Comparison of ENCODE assay signal across 24 mouse cellular contexts in the genomic region with DNA sequence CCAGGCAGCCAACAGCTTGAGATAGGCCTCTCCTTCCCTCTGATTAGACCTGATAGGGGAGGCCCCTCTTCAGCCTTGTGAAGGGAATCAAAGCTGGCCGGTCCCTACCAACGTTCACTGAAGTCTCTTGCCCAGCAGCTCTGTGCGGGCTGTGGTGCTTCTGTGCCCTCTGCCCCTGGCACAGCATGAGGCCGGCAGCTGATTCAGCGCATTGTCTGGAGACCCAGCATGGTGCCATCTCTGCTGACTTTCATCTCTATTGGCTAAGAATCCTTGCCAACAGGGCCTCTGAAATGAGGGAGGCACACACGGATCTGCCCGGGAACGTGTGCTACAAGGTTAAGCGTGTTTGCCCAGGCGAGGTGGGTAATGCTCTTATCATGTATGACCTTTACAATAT. TPM values are rescaled to one million over a fixed set of nuclear protein-coding genes. Genes with fewer than 3 reads are reported as not detected.
A peak's percentile ranks its signal among the peaks of the same experiment; 100 is the strongest.
DNase-seq lines count a peak whose midpoint lies in the region; ATAC-seq and TF ChIP-seq lines count a peak whose summit lies in the region.
"Had no signal": no experiment of that assay in that cellular context is flagged by ENCODE, and none has a peak within 500 bp of the region (broad histone marks: within the 10 kb centered on the region; RNA-seq: fewer than 3 reads in every experiment).

No protein-coding gene starts in this region.

- H3K27me3 ChIP-seq in forebrain, embryonic 13.5 days: no peaks in the 10 kb centered on the region
- H3K27me3 ChIP-seq in forebrain, embryonic 14.5 days (replicated peaks; ENCODE audit: control insufficient read depth, insufficient read depth, low read length): no peaks in the 10 kb centered on the region
- 0 out of 2 replicates have a peak, but pooled peaks cover 11% of the 10 kb centered on the region for H3K27me3 ChIP-seq in midbrain, embryonic 10.5 days (ENCODE audit: low read depth, poor library complexity, severe bottlenecking)
- H3K27me3 ChIP-seq in midbrain, embryonic 15.5 days (replicated peaks): no peaks in the 10 kb centered on the region
- H3K27me3 ChIP-seq: embryonic facial prominence, embryonic 15.5 days; forebrain, embryonic 12.5 days; heart, embryonic 13.5 days; hindbrain, embryonic 15.5 days; Patski had no signal

- H3K9ac ChIP-seq in forebrain, embryonic 13.5 days: 0 out of 2 replicates have a peak overlapping the region, but pooled peaks have one; percentile 4
- H3K9ac ChIP-seq in forebrain, embryonic 14.5 days (ENCODE audit: low read length): no peak overlapping the region
- H3K9ac ChIP-seq in midbrain, embryonic 15.5 days: no peak overlapping the region
- H3K9ac ChIP-seq: embryonic facial prominence, embryonic 15.5 days; forebrain, embryonic 12.5 days; heart, embryonic 13.5 days; hindbrain, embryonic 15.5 days had no signal

- H3K27ac ChIP-seq in forebrain, embryonic 13.5 days: no peak overlapping the region
- H3K27ac ChIP-seq in forebrain, embryonic 14.5 days (ENCODE audit: low read depth, low read length): no peak overlapping the region
- H3K27ac ChIP-seq in midbrain, embryonic 10.5 days (replicated peaks): peak overlapping the region; percentile 34
- H3K27ac ChIP-seq in midbrain, embryonic 15.5 days: no peak overlapping the region
- H3K27ac ChIP-seq: embryonic facial prominence, embryonic 15.5 days; forebrain, embryonic 12.5 days; heart, embryonic 13.5 days; hindbrain, embryonic 15.5 days had no signal

- H3K4me2 ChIP-seq in forebrain, embryonic 13.5 days: no peak overlapping the region
- H3K4me2 ChIP-seq in forebrain, embryonic 14.5 days (ENCODE audit: low read length): no peak overlapping the region
- H3K4me2 ChIP-seq in midbrain, embryonic 15.5 days: no peak overlapping the region
- H3K4me2 ChIP-seq: embryonic facial prominence, embryonic 15.5 days; forebrain, embryonic 12.5 days; heart, embryonic 13.5 days; hindbrain, embryonic 15.5 days had no signal

- H3K4me3 ChIP-seq in forebrain, embryonic 13.5 days: no peak overlapping the region
- no peak overlapping the region for H3K4me3 ChIP-seq in forebrain, embryonic 14.5 days (ENCODE audit: low read depth, low read length)
- no peak overlapping the region for H3K4me3 ChIP-seq in midbrain, embryonic 10.5 days
- no peak overlapping the region for H3K4me3 ChIP-seq in midbrain, embryonic 15.5 days
- H3K4me3 ChIP-seq: embryonic facial prominence, embryonic 15.5 days; erythroblast, embryonic 14.5 days; forebrain, embryonic 12.5 days; heart, embryonic 13.5 days; hindbrain, embryonic 15.5 days had no signal

- no peak for TF ChIP-seq CTCF in brain, embryonic 14.5 days (IDR thresholded peaks at IDR 0.05; ENCODE audit: borderline replicate concordance, extremely low read depth, insufficient read depth, insufficient read length)

- H3K4me1 ChIP-seq in forebrain, embryonic 13.5 days: peaks cover 43% of the 10 kb centered on the region
- peaks cover 22% of the 10 kb centered on the region for H3K4me1 ChIP-seq in forebrain, embryonic 14.5 days (ENCODE audit: control insufficient read depth, insufficient read depth, low read length)
- H3K4me1 ChIP-seq in midbrain, embryonic 10.5 days: peaks cover 48% of the 10 kb centered on the region
- peaks cover 27% of the 10 kb centered on the region for H3K4me1 ChIP-seq in midbrain, embryonic 15.5 days

- no peak for ATAC-seq in forebrain, embryonic 13.5 days
- no peak for ATAC-seq in forebrain, embryonic 14.5 days
- no peak for ATAC-seq in midbrain, embryonic 15.5 days (replicated peaks)
- ATAC-seq: Patski had no signal

- no peaks in the 10 kb centered on the region for H3K36me3 ChIP-seq in forebrain, embryonic 13.5 days (ENCODE audit: poor library complexity, severe bottlenecking)
- no peaks in the 10 kb centered on the region for H3K36me3 ChIP-seq in forebrain, embryonic 14.5 days (ENCODE audit: control insufficient read depth, insufficient read depth, low read length)
- no peaks in the 10 kb centered on the region for H3K36me3 ChIP-seq in midbrain, embryonic 10.5 days
- no peaks in the 10 kb centered on the region for H3K36me3 ChIP-seq in midbrain, embryonic 15.5 days (replicated peaks)
- H3K36me3 ChIP-seq: embryonic facial prominence, embryonic 15.5 days; forebrain, embryonic 12.5 days; heart, embryonic 13.5 days; hindbrain, embryonic 15.5 days had no signal

- no peak for DNase-seq in forebrain, embryonic 14.5 days (ENCODE audit: low spot score)
- DNase-seq in midbrain, embryonic 10.5 days (ENCODE audit: low spot score): peak; percentile 34
- DNase-seq in brain, embryonic 14.5 days (ENCODE audit: low read depth): peak; percentile 58
- DNase-seq in retina, embryonic 14.5 days (ENCODE audit: low spot score): peak; percentile 37
- DNase-seq in cerebellum, postnatal 14 days: no peak
- no peak for DNase-seq in frontal cortex, adult 2 months (ENCODE audit: extremely low spot score in 1 of 2, low spot score in 1 of 2)
- DNase-seq: adrenal gland, adult 2 months; adrenal gland, postnatal 25 days; cerebellum, adult 2 months; cerebellum, postnatal 10 days; embryo, embryonic 11 days; gastrocnemius, postnatal 36 days; heart, adult 11 months; heart, postnatal 36 days had no signal

- no peaks in the 10 kb centered on the region for H3K9me3 ChIP-seq in forebrain, embryonic 13.5 days (replicated peaks)
- no peaks in the 10 kb centered on the region for H3K9me3 ChIP-seq in forebrain, embryonic 14.5 days (replicated peaks; ENCODE audit: control insufficient read depth, low read length)
- no peaks in the 10 kb centered on the region for H3K9me3 ChIP-seq in midbrain, embryonic 10.5 days (replicated peaks)
- H3K9me3 ChIP-seq in midbrain, embryonic 15.5 days: no peaks in the 10 kb centered on the region
- H3K9me3 ChIP-seq: embryonic facial prominence, embryonic 15.5 days; forebrain, embryonic 12.5 days; heart, embryonic 13.5 days; hindbrain, embryonic 15.5 days had no signal

- TF ChIP-seq POLR2A in brain, embryonic 14.5 days (IDR thresholded peaks at IDR 0.05; ENCODE audit: borderline replicate concordance, extremely low read depth, insufficient read depth, insufficient read length, poor library complexity, severe bottlenecking): no peak

- WGBS in forebrain, embryonic 13.5 days: 26% methylated on average over 10 of the region's 10 CpGs
- 15% methylated on average over 10 of the region's 10 CpGs for WGBS in forebrain, embryonic 14.5 days
- WGBS in midbrain, embryonic 10.5 days: 33% methylated on average over 10 of the region's 10 CpGs
- 29% methylated on average over 10 of the region's 10 CpGs for WGBS in midbrain, embryonic 15.5 days

RNA-seq across cellular contexts. Expression of a gene that starts 48.2 kb away (rescaled TPM):
- 0.08 TPM in 1 of 2 replicates, not detected in the other for polyA plus RNA-seq in forebrain, embryonic 13.5 days (2015; fragmentation: Nextera tagmentation; extraction: Ambion mirVana)
- 0.09 and 0.11 TPM in 2 replicates for polyA plus RNA-seq in forebrain, embryonic 14.5 days (2014; fragmentation: Nextera tagmentation; extraction: Ambion mirVana)
- polyA plus RNA-seq in midbrain, embryonic 10.5 days (2016; fragmentation: Nextera tagmentation; extraction: Ambion mirVana): 0.06 TPM in 1 of 2 replicates, not detected in the other
- not detected in 2 replicates for polyA plus RNA-seq in midbrain, embryonic 15.5 days (2015; fragmentation: Nextera tagmentation; extraction: Ambion mirVana)
- polyA plus RNA-seq in brain, embryonic 14.5 days (2012; rRNA removed): 0.09 and 0.12 TPM in 2 replicates
- polyA plus RNA-seq in frontal cortex, adult 2 months (2012; rRNA removed): 0.25 and 0.34 TPM in 2 replicates
- polyA plus RNA-seq: adrenal gland, adult 2 months; C2C12; embryonic facial prominence, embryonic 15.5 days; erythroblast, embryonic 14.5 days; heart, embryonic 13.5 days; heart, postnatal 0 days; hindbrain, embryonic 15.5 days had no signal

Comparison
In these comparisons a context has a peak if more than half of its experiments do, and no peak if none do; other contexts are left out.
1. DNase-seq: peak in midbrain, embryonic 10.5 days (single experiment), brain, embryonic 14.5 days (single experiment) and retina, embryonic 14.5 days (single experiment); none in forebrain, embryonic 14.5 days (single experiment), cerebellum, postnatal 14 days (0 of 2) and frontal cortex, adult 2 months (0 of 2).